Mouse (Mus musculus) erythroblast, embryonic 14.5 days (primary cell): Measurements from ENCODE around the gene Apoa4.

Experiments
- GATA1 ChIP-seq: IDR thresholded peaks from 2 replicates; pipeline ENCODE4 v1.6.1; 2012; ENCODE audit warnings: low read length, inconsistent platforms, mixed read lengths
- TAL1 ChIP-seq: IDR thresholded peaks from 3 replicates; pipeline ENCODE4 v1.6.1; 2012; ENCODE audit warnings: low read length, inconsistent platforms, mixed read lengths

GRCm38 (mm10) chr9:46216744-46217470 is 23.6 kb upstream of the Apoa4 start:
- TF ChIP-seq GATA1: no peak
- TF ChIP-seq TAL1: no peak
